Mouse (Mus musculus): ENCODE measurements around the gene Hdac9.

Hdac9 gene

GRCm38 (mm10) chr12:34604521-34604920 lies 312.4 kb downstream of the Hdac9 start:
- no peak for DNase-seq (ENCODE audit: low read depth, low spot score)

DNA sequence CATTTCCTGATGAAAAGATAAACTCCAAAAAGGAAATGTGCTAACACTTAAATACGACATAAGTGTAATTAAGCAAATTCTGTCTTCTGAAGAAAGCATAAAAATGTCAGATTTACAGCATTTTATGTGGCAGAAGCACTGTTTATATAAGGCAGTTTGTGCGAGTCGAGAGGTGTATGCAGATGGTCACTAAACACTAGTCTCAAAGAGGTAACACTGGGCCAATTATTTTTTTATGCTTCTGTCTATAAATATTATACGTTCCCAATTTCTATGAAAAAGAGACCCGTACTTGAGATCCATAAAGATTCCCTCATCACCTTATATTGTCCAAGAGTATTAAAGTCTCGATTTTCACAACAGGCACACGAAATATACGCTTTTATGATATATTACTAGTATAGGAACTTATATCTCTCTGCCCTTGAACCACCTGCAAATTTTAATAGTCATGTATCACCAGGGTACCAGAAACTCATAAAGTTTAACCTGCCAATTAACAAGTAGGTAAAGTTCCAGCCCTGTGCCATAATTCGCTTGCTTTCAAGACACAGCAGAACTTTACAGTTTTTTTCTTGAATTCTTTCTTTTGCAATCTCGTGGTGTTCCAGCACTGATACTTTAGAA lies 322.6 kb downstream of the Hdac9 start:
- no peak for DNase-seq (ENCODE audit: low read depth, low spot score)

DNA sequence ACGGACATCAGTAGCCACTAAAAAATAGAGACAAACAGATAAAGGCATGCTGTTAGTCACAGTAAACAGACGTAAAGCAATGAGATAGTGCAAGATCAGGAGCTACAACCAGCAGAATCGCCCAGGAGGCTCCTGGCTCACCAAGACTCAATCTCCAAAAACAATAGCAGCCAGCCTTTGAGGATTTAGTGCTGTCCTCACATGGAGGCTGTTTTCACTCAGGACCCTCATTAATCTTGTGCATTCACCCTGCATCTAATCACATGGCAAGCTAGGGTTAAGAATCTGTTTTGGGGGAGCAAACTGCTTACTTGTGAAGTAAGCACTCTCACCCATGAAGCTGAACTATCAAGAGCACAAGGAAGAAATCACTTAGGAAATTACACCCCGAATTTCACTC lies 329.7 kb downstream of the Hdac9 start:
- no peak for DNase-seq (ENCODE audit: low read depth, low spot score)

- DNase-seq (ENCODE audit: low read depth, low spot score) = no peak
Measured at GRCm38 (mm10) chr12:34582522-34582921, 334.4 kb downstream of the Hdac9 start.

DNA sequence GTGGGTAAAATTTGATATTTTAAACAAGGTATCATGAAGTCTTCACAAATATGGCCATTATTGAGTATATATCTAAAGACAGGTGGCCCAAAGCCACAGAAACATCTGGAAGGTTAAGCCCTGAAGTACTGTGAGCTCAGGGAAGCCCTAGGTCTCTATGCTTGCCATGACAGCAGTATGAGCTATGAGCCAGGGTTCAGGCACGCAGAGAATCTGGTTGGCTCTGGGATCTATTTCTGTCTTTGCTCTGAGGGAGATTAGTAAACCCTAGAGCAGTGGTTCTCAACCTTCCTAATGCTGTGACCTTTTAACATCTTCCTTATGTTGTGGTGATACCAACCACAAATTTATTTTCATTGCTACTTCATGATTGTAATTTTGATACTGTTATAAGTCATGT lies 337.7 kb downstream of the Hdac9 start:
- no peak for DNase-seq (ENCODE audit: low read depth, low spot score)

GRCm38 (mm10) chr12:34571069-34571468 lies 345.8 kb downstream of the Hdac9 start:
- no peak for DNase-seq (ENCODE audit: low read depth, low spot score)

DNA sequence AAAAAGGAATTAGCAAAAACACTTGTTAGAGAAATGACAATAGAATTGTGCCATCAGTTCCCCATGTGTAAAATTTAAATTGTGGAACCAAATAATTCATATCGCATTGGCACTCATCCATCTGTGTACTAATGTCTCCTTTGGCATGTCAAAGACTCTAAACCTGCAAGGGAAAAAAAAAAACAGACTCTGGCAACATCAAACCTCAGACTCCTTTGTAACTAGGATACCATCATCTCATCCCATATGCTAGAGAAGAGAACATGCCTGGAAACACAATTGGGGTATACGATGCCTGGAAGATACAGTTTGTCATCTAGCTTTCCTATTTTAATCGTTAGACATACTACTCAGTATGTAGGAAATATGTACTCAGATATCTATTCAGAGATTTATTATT lies 347.4 kb downstream of the Hdac9 start:
- no peak for DNase-seq (ENCODE audit: low read depth, low spot score)

GRCm38 (mm10) chr12:34569052-34569451 lies 347.8 kb downstream of the Hdac9 start:
- no peak for DNase-seq (ENCODE audit: low read depth, low spot score)

DNA sequence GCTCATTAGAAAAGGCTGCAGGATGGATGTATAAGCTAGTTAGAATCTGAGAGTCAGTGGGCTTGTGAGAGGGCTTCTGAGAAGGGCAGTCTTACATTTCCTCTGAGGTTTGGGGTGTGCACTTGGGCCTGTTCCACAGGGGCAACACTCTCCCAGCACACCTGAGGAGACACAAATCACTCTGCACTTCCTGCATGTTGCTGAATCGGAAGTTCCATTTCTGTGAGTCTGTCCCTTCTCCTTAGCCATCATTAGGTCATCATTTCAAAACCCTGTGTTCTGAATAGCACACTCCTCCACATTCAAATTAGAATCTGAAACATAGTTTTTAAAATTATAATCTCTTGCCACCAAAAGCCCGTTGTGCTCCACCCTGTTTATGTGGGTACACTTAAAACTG lies 354.6 kb downstream of the Hdac9 start:
- DNase-seq (ENCODE audit: low read depth, low spot score) = no peak

DNA sequence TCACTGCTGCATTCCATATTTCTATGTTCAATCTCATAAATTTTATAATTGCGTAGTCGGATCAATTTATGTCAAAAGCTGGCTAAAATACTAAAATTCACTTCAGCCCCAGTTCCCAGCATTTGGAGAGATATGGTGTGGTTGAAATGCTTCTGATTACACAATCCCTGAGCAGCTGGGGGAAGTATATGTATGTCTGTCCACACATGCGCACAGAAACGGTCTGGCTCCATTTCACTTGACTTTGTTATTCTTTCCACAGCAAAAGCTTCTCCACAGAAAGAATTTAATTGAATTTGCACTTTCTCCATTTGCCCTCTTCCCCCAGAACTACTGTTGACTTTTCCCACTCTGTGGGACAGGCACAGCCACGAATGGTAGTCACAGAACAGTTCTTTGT lies 357.9 kb downstream of the Hdac9 start:
- no peak for DNase-seq (ENCODE audit: low read depth, low spot score)

DNA sequence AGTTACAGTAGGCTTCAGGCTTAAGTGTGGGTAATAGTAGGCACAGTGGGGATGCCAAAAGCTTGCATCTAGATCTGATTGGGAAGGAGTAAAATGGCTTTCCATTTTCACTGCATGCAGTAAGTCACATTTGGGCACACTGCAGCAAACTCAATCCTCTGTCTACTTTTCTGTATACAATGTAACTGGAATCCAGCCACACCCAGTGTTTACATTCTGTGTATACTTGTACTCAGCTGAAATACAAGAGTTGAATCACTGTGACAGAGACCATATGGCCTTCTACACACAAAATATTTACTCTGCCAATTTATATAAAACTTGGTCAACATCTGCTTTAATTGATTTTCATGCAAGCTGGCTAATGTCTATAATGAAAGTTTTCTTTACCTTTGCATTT lies 362.1 kb downstream of the Hdac9 start:
- DNase-seq (ENCODE audit: low read depth, low spot score) = no peak

- DNase-seq (ENCODE audit: low read depth, low spot score) = no peak
Measured at GRCm38 (mm10) chr12:34550268-34550667, 366.6 kb downstream of the Hdac9 start.

DNA sequence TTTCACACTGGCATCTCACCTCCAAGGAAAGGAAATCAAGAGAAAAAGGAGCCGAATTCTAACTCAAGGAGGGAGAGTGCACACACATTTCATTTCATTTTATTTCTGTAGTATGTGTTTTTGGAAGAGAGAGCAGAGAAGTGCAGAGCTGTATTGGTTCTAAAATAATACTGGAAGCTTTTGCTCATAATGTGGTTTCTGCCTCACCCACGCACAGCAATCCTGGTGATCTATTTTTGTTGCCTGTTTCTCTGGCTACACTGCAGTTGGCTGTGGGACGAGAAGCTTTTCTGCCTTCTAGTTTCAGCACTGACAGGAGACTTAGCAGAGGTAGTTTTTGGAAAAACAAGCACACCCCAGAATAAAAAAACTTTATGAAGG lies 387.7 kb downstream of the Hdac9 start:
- peak; percentile 1 for DNase-seq (ENCODE audit: low read depth, low spot score)

- DNase-seq (ENCODE audit: low read depth, low spot score) = peak; percentile 70
Measured at GRCm38 (mm10) chr12:34528201-34529164, 388.4 kb downstream of the Hdac9 start.

DNA sequence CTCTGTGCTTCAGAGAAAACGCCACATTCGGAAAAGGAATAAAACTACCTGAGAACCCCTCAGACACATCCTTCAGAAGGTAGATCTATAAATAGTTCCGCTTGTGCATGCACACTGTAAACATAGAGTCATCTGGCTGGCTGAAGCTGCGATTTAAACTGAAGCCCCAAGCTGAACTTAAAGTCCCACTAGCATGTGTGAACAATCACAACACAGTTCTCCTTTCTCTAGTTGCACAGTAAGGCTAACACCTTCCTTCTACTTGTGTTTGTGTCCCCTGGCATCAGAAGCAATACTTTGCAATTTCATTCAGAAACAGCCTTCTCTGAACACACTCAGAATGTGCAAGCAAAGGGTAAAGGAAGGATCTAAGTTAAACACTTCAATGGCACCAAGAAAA lies 389.1 kb downstream of the Hdac9 start:
- DNase-seq (ENCODE audit: low read depth, low spot score) = no peak

GRCm38 (mm10) chr12:34521468-34521867 lies 395.4 kb downstream of the Hdac9 start:
- DNase-seq (ENCODE audit: low read depth, low spot score) = no peak

DNA sequence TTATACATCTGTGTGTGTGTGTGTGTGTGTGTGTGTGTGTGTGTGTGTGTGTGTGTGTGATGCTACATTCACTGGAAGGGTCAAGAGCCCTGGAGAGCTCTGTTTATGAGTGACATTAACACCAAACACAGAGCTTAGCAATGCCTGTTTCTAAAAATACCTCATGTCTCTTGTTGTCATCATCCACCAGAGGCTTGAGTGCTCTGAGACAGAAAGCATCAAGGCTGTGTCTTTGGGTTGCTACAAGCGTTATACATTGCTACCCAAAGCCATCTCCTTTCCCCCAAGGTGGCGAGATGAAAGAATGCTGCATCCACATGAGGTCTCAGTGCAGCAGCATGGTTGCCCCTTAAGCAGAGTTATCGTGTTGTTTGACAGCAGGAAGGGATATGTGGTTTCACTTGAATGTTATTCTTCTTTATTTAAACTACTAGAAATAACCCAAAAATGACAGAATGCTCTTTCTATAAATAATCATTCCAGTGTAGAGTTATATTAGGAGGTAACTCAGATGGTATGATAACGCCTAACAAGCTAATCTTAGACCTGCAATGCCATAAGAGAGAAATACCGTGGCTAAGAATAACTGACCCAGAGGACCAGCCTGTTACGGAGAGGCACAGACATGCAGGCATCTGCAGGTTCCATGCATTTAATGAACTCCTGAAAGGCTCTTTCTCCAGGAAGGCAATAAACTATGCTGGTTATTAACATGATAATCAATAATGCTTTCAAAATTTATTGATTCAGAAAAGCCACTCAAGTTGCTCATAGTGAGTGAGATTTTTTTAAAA lies 399.9 kb downstream of the Hdac9 start:
- DNase-seq (ENCODE audit: low read depth, low spot score) = no peak

- no peak for DNase-seq (ENCODE audit: low read depth, low spot score)
Measured at GRCm38 (mm10) chr12:34506345-34506744, 410.6 kb downstream of the Hdac9 start.

DNA sequence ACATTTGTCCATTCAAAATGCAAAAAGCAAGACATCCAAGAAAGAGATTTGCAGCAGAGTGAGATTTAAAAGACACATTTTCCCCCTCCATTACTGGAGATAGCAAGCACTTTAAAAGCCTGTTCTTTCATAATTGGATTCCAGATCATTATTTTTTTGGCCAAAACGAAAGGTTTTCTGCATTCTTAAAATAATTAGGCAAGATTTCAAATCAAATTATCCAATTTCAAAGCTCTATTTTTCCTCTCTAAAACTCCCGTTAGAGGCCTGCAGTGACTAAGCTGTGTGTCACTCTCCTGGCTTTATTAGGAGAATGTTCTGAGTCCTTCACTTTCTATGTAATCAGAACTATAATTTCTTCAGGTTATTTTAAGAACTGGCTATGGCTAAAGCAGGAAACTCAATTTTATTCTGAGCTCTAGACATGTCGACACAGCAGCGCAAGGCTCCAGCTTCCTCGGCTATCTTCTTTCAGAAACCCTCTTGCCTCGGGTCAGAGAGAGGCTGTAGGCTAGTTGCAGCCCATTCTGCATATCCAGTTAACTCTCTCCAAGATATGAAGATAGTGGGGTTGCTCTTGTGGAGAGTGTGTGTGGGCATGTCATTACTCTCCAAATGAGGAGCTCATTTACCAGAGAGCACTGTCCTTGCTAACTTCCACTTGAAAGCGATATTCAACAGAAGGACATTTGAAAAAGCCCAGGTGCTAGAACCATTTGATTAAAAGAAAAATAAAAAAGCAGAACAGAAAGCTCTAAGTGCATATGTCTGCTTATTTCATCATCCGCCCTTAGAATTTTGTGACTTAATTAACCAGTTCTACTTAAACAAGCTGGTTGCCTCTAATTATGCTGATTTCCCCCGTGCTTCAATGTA lies 417.9 kb downstream of the Hdac9 start:
- no peak for DNase-seq (ENCODE audit: low read depth, low spot score)

DNA sequence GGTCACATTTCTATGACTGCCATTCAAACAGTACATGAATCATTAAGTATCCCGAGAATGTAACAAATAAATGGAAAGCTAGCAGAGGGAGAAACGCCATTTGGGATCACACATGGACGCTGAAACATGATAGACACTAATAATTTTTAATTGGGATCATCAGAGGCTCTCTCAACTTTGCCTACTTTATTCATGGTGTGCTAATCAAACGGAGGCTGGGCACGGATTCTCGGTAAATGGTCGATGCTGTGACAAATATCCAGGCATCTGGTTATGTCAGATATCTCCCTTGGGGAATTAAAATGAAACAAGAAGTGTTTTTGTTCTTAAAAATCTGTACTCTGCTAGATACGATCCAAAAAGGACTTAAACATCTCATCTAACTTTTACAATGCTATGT lies 418.6 kb downstream of the Hdac9 start:
- no peak for DNase-seq (ENCODE audit: low read depth, low spot score)

DNA sequence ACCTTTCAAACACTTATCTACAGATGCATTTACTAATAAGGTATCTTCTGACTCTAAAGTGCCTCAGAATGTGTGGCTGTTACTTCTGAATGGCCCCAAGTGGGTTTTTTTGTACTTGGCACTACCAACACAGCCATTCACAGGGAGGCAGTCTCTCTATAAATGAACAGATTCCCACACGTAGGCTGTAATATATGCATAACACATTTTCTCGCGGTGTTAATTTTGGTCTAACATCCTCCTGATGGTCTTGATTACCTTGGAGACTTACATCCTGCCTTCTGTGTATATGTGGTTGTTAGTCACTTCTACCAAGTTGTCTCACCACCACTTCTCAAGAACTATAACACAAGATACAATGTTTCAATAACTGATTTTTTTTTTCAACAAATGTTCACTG lies 419.2 kb downstream of the Hdac9 start:
- no peak for DNase-seq (ENCODE audit: low read depth, low spot score)
